Mouse (Mus musculus) T-helper 2 cell (primary cell): ENCODE measurements at regions not wholly inside any gene's neighbourhood (a gene's known extent, or its start where the extent isn't known, plus 50 kb on each side); places are given as distances from the start of the nearest gene placed in this dataset.

Source experiments
- in situ Hi-C: fragments of 300-600 bp; cut with MboI, MseI; formaldehyde crosslinking; loops from one replicate; pipeline ENCODE4 v1.15.1; 2025; ENCODE audit warnings: high pct_unique_total_duplicates

DNA sequence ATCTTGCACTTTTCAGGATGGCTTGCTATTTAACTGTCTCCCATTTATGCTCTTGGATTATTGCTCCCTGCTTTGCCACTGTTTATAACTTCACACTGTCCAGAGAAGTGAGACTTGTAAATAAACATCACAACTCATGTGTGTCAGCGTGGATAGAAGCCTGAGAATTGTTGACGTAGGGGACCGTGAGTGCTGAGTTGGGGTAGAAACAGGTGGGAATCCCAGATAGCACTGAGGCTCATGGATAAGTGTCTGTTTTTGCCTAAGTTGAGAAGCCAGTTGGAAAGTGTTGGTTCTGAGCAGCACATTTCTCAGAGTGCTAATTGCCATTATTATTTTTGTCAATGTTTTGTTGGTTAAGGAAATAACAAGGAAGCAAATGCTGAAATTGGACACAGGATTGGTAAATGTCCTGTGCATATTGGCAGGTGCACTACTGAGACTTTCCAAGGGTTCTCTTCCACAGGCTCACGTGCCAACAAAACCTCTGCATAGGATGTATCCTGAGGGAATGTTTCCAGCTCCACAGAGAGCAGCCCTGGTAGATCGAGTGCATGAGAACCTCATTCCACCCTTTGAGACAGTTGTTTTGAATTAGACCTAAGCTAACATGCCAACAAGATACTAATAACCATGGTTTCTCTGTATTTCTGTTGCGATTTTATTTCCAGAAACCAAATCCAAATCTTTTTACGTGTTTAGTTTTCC lies 74.3 kb upstream of the Grb10 start:
- in situ Hi-C loops: no loop called here

DNA sequence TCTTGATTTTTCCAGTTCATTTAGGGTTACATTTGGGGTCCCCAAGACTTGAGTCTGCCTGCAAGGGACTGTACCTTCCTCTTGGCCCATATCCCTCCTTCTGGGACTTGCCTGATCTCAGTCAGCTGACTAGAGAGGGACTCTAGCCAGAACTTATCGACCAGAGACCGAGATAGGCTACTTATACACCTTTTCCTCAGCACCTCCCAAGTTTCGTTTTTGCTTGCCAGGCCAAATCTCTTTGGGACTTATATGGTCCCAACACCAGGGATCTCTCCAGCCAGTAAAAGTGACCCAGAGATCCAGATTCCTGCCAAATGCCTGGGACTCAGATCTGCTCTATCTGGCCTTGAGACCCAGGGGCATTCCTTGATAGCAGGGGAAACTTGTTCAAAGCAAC lies 69.2 kb upstream of the Grb10 start:
- in situ Hi-C loops: loop anchor here (5.0 kb wide), 1 partner anchor 95 kb away; no protein-coding TSS in a partner anchor

DNA sequence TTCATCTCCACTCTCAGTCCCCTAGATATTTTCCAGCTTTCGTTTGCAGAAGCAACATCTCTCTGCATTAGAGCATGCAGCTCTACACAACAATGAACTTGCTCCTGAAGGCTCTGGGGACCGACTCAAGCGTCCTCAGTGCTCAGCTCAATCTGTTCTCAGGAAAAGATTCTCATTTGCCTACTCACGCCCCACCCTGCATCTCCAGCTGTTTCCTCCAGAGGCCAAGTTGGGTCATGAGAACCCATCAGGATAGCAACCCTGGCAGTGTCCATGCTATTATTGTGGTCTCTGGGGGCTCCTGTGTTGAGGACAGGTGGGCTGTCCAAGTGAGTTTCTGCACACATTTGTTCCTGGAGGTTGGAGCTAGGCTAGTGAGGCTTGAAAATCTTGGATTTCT lies 52.5 kb upstream of the Grb10 start:
- in situ Hi-C loops: no loop called here

DNA sequence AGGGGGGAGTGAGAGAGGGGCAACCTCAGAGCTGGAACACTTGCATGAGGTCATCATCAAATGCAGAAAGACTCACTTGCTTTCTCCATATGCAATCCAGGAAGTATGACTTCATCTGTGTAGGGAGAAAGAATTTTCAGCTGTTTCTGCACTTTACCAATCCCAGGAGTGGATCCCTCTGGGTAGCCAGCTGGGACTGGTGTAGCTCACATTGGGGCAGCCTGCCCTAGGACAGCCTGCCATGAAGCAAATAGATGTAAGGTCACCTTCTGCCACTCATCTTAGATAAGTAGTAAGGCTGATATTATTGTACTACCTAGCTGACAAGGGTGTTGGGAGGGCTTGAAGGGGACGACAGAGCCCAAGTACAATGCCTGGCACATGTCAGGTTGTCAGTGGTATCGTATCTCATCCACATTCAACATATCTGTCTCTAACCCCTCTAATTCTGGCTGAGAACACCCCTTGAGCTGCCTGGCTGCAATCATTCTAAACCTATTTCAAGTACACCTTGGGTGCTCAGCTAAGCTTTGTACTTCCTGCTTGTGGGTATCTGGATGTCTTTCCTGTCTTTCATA lies 51.4 kb upstream of the Grb10 start:
- in situ Hi-C loops: no loop called here
